Mouse (Mus musculus) c-Kit-positive CD71-positive TER-119-positive erythroid progenitor cells, embryonic 14.5 days (primary cell): ENCODE data around the gene Kif1bp.
"Not testable (repeated sequence)": the region's sequence is repeated elsewhere in the genome, so short reads cannot be mapped to it uniquely, and the experiment has no call there.

Experiments used
- DNase-seq: peaks from one replicate; pipeline ENCODE4 v3.0.0-alpha.2; 2013; ENCODE audit warnings: low spot score

The Kif1bp gene

DNA sequence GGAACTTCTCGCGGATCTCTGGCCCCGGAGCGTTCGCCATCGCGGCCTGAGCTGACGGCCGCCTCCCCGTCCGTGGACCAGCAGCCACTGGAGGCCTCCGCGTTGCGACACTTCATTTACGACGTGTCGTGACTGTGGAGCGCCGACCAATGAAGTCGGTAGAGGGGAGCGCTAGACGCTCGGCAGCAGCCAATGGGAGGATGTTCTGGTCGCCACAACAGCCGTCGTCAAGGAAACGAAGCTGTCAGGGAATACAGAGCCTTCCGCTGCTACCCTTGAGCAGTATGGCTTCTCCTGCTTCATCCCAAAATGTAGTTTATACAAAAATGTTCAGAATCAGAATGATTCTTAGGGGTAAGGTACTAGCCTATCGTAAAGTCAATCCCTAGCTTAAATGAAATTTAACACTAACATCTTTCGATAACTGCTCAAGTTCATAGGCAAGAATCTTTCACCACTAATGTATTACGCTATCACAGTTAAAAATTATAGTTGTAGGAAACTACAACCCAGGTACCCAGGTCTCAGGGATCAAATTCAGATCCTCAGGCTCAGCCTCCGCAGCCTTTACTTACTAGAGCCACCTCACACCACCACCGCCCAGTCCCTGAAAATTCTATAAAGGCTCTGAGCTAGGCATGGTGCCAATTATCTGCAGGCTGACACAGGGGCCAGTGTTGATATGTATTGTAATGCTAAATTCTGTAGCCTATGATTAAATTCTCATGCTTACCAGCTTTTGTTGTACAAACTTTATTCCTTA is at the start of gene Kif1bp:
TSS of gene Kif1bp (minus strand) at position 120 of the 763 bp plus-strand sequence.
- DNase-seq: peak; percentile 97

DNA sequence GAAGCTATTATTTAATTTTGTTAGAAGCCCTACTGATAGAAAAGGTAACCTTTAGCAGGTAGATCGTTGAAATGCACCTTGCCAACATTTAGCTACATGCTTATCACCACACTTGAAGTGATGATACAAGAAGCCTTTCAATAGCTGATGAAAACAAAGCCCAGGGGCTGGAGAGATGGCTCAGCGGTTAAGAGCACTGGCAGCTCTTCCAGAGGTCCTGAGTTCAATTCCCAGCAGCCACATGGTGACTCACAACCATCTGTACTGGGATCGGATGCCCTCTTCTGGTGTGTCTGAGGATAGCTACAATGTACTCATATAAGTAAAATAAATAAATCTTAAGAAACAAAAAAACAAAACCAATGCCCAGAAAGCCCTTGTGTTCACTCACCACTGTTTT is 25.9 kb upstream of the Kif1bp start:
- no peak for DNase-seq

DNA sequence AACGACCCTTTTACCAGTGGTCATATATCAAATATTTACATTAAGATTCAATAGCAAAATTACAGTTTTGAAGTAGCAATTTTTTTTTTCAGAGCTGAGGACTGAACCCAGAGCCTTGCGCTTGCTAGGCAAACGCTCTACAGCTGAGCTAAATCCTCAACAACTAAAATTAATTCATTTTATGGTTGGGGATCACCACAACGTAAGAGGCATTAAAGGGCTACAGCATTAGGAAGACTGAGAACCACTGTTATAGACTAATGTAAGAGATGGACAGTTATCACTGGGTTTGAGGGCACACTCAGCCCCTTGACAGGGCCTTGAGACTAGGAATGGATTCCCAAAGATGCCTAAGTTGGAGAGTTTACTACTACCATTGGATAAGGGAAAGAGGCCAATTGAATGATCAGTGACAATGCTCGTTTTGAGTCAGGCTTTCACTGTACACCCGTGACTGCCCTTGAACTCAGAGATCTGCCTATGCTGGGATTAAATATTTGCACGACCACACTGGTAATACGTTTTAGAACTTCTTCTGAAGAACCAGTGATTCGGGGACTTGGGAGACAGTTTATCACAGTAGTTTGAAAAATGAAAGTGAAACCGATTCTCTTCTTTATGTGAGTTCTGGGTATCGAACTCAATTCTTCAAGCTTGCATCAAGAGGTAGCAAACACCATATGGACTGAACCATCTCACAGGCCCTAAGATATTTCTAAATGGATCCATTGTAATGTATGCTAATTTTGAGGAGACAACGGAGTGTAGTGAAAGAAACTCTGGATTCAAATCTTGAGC is 25.2 kb upstream of the Kif1bp start:
- no peak for DNase-seq

GRCm38 (mm10) chr10:62602177-62603040 is 24.2 kb upstream of the Kif1bp start, which contains the start of gene Ddx21:
TSS of gene Ddx21 (minus strand) at chr10:62602281.
- DNase-seq: peak; percentile 84

- no peak for DNase-seq
Measured at GRCm38 (mm10) chr10:62601833-62602176, 23.5 kb upstream of the Kif1bp start.

DNA sequence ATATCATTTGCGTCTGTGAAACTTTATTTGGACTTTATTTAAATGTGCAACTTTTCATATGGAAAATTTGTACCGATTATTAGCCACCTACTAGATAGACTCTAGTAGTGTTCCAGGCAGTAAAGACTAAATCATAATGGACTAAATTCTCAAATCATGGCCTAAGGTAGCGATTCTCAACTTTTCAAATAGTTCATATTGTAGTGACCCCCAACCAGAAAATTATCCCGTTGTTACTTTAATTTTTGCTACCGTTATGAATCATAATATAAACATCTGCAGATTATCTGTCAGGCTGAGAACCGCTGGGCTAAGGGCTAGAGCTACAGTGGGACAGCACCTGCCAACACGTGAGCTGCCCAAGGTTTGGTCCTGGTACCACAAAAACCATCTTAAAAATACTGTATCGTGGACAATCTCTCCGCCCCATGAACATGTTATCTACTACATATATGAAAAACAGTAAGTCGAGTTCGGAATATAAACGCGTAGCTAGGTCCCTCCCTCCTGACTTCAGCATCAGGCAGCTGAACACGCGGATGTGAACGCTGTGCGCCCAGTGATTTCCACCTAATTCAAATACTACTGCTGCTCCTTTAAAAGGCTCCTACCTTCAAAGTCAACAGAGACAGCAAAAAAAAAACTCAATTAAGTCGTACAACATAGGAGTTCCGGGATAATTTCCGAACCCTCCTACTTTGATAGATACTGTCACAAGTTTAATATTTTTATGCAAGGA is 23.0 kb upstream of the Kif1bp start:
- DNase-seq: peak; percentile 42

DNA sequence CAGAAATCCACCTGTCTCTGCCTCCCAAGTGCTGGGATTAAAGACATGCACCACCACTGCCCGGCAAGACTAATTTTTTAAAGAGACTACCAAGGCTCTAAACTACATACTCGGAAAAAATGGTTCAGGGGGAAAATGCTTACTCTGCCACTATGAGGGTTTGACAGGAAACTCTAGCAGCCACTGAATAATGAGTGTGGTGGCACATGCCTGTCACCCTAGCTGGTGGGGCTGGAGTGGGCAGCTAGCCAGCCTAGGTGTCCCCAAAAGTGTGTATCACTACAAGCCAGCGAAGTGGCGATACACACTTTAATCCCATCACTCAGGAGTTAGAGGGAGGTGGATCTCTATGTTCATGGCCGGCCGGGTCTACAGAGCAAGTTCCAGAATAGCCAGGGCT is 21.8 kb upstream of the Kif1bp start:
- no peak for DNase-seq

DNA sequence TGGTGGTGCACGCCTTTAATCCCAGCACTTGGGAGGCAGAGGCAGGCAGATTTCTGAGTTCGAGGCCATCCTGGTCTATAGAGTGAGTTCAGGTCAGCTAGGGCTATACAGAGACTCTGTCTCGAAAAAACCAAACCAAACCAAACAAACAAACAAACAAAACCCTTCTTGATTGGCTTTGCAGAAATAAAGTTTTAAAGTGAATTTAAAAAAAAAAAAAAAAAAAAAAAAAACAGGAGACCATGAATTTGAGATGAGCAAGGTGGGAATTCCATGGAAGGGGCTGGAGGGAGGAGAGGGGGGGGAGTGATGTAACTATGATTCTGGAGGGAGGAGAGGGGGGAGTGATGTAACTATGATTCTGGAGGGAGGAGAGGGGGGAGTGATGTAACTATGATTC is 21.1 kb upstream of the Kif1bp start:
- not testable (repeated sequence) for DNase-seq

GRCm38 (mm10) chr10:62592496-62592895 is 14.2 kb upstream of the Kif1bp start:
- no peak for DNase-seq

GRCm38 (mm10) chr10:62590200-62590599 is 11.9 kb upstream of the Kif1bp start:
- peak; percentile 87 for DNase-seq

GRCm38 (mm10) chr10:62588616-62589015 is 10.4 kb upstream of the Kif1bp start:
- no peak for DNase-seq

DNA sequence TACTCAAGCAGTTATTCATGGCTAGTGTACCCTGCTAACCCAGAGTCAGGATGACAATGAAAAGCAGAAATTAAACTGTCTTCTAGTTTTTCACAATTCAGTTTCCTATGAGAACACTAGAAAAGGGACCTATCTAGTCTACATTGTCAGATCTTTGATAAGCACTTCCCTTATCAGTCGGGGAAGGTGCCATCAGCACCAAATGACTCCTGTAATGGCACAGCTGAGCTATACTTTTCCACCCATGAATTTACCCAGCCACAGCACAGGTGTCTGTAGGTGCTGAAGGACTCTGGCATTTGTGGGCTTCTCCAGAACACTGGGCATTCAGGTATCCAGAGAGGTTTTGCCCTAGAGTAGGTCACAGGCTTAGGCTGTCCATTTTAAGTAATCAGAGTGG is 5.0 kb upstream of the Kif1bp start:
- DNase-seq: no peak

DNA sequence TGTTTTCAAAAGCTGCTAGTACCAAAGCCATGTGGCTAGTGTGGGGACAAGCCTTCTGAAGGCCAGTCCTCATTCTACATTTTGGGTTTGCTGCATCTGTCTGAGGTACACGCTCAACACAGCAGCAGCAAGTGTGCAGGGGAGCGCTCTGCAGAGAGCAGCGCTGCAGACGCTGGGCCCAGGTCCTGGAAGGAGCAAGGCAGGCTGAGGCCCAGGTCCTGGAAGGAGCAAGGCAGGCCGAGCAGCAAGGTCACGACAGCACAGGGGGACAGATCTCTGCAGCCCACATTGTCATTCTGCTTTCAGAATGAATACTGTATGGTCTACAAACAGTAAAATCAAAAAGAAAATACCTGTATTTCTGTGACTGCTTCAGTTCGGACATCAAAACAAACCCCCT is 4.4 kb upstream of the Kif1bp start:
- no peak for DNase-seq

- no peak for DNase-seq
Measured at GRCm38 (mm10) chr10:62582263-62582662, 4.0 kb upstream of the Kif1bp start.

GRCm38 (mm10) chr10:62579129-62579528 is 872 bp upstream of the Kif1bp start:
- not testable (repeated sequence) for DNase-seq

DNA sequence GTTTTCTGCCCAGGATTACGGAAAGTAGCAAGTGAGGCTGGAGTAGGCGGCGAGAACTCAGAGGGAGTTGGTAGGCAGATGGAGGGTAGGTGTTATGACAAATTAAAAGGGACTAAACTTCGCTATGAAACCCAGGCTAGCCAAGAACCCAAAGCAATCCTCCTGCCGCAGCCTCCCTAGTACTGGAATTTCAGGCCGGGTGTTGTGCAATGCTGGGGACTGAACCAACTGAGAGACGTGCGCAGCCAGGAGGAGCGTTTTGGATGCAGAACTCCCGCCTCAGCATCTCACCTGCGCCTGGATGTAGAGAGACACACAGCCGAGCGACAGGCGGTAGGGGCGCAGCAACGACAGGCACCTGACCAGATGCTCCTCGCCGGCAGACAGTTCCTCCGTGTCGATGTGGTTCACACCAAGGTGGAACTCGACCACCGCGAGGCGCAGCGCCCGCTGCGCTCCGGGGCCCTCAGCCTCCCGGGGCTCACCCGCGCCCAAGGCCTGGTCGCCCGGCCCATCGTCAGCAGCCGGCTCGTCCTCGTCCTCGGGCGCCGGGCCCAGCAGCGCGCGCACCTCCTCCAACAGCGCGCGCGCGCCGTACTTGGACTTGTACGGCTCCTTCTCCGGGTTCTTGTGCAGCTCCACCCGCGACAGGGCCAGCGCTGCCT is 452 bp downstream of the Kif1bp start:
- DNase-seq: no peak

- DNase-seq: no peak
Measured at GRCm38 (mm10) chr10:62575001-62575400, 3.3 kb downstream of the Kif1bp start.

GRCm38 (mm10) chr10:62570126-62570871 is 8.0 kb downstream of the Kif1bp start:
- DNase-seq: no peak

GRCm38 (mm10) chr10:62568861-62569260 is 9.4 kb downstream of the Kif1bp start:
- no peak for DNase-seq

- DNase-seq: no peak
Measured at GRCm38 (mm10) chr10:62557736-62558135, 20.5 kb downstream of the Kif1bp start.

DNA sequence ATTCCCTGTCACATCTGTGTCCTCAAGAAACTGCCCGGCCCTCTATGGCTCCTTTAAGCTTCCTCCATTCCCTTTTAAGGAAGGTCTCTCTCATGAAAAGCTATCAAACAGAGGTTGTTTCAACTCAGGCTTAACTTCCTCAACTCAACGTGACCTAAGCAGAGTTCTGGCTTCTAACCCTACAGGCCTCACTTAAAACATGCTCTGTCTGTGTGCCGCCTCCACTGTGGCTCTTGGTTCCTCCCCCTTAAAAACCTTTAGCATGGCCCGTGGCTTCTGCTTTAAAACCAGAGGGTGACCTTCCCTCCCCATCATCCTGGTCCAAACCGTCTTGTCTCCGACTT is 21.7 kb downstream of the Kif1bp start:
- no peak for DNase-seq
